Mouse (Mus musculus) forebrain, postnatal 0 days (tissue): ENCODE measurements around the gene Cd9. TPM values are rescaled to one million over a fixed set of nuclear protein-coding genes. Genes with fewer than 3 reads are reported as not detected.

Experiments
- ATAC-seq: fragments of 200-750 bp; cut with Nextera tagmentation; 2 replicates; pipeline ENCODE4 v1.8.0; 2017; ENCODE audit warnings: mild to moderate bottlenecking, moderate library complexity
- DNase-seq: peaks from one replicate; pipeline ENCODE4 v3.0.0-alpha.2; 2015
- H3K27ac ChIP-seq: fragments of 300-500 bp; sonication (generic); 2 replicates; pipeline ENCODE4 v1.5.1; 2014; ENCODE audit warnings: low read depth, mild to moderate bottlenecking, antibody characterized with exemption, low read length, moderate library complexity, mixed read lengths
- H3K27me3 ChIP-seq: fragments of 300-500 bp; sonication (generic); 2 replicates; pipeline ENCODE4 v1.6.1; 2014; ENCODE audit warnings: mild to moderate bottlenecking, low read length, mixed read lengths; ENCODE audit not compliant: insufficient read depth
- H3K36me3 ChIP-seq: fragments of 300-500 bp; sonication (generic); 2 replicates; pipeline ENCODE4 v1.6.1; 2014; ENCODE audit warnings: mild to moderate bottlenecking, moderate library complexity; ENCODE audit not compliant: insufficient read depth
- H3K4me1 ChIP-seq: fragments of 300-500 bp; sonication (generic); 2 replicates; pipeline ENCODE4 v1.6.1; 2014; ENCODE audit warnings: antibody characterized with exemption; ENCODE audit not compliant: insufficient read depth
- H3K4me2 ChIP-seq: fragments of 300-500 bp; sonication (generic); 2 replicates; pipeline ENCODE4 v1.6.1; 2014; ENCODE audit warnings: low read depth, mild to moderate bottlenecking, moderate library complexity
- H3K4me3 ChIP-seq: fragments of 300-500 bp; sonication (generic); 2 replicates; pipeline ENCODE4 v1.5.1; 2014; ENCODE audit warnings: low read depth, low read length, mixed read lengths
- H3K9ac ChIP-seq: fragments of 300-500 bp; sonication (generic); 2 replicates; pipeline ENCODE4 v1.6.1; 2014; ENCODE audit warnings: mild to moderate bottlenecking
- H3K9me3 ChIP-seq: fragments of 300-500 bp; sonication (generic); 2 replicates; pipeline ENCODE4 v1.6.1; 2016; ENCODE audit warnings: low read length
- CTCF ChIP-seq: sonication (generic); IDR thresholded peaks from 2 replicates; pipeline ENCODE4 v1.5.1; 2016; ENCODE audit warnings: antibody characterized with exemption, control low read depth, low read depth
- WGBS: fragments of 180-500 bp; shearing (Covaris S2); extraction: QIAGEN DNeasy Blood & Tissue Kit; methylation state at CpG from one replicate; pipeline ENCODE4 v1.1.7; 2014; 5-methylcytosine and 5-hydroxymethylcytosine counted together
- polyA plus RNA-seq: library from polyadenylated mRNA; unstranded; fragments of >200 nt; fragmentation: Nextera tagmentation; extraction: Ambion mirVana; gene quantifications from 2 replicates; pipeline ENCODE4 v1.2.1, GENCODE M21; 2015
- total RNA-seq: library from RNA; depleted of rRNA; stranded (reverse); fragments of >200 nt; gene quantifications from 2 replicates; pipeline ENCODE4 v1.2.3, GENCODE M21; 2014

The Cd9 gene
- total and polyA plus RNA-seq, 2 experiments from 2014 or later = 57.4 to 140 TPM

GRCm38 (mm10) chr6:125475184-125475583, 19.4 kb downstream of the Cd9 start:
- ATAC-seq (no peak), DNase-seq (no peak)
- Histone ChIP-seq H3K4me2 (no peak overlapping the region), H3K27me3 (no peaks in the 10 kb centered on the region), H3K27ac (no peak overlapping the region), H3K4me3 (no peak overlapping the region), H3K36me3 (no peaks in the 10 kb centered on the region), H3K9ac (no peak overlapping the region), H3K4me1 (no peaks in the 10 kb centered on the region), H3K9me3 (no peaks in the 10 kb centered on the region)
- 9% methylated on average over 1 of the region's 1 CpGs for WGBS
- no peak for TF ChIP-seq CTCF

GRCm38 (mm10) chr6:125473939-125474338, 20.7 kb downstream of the Cd9 start:
- no peaks in the 10 kb centered on the region for H3K9me3 ChIP-seq
- H3K27me3 ChIP-seq = no peaks in the 10 kb centered on the region
- no peak overlapping the region for H3K4me2 ChIP-seq
- no peak overlapping the region for H3K27ac ChIP-seq
- WGBS = 79% methylated on average over 5 of the region's 5 CpGs
- ATAC-seq = no peak
- no peak for DNase-seq
- no peaks in the 10 kb centered on the region for H3K36me3 ChIP-seq
- H3K4me1 ChIP-seq = peaks cover under 1% of the 10 kb centered on the region; the same call in 1 of the 2 replicates
- no peak overlapping the region for H3K9ac ChIP-seq
- H3K4me3 ChIP-seq = no peak overlapping the region
- no peak for TF ChIP-seq CTCF

- H3K27me3 ChIP-seq = no peaks in the 10 kb centered on the region
- no peak overlapping the region for H3K4me3 ChIP-seq
- WGBS = 94% methylated on average over 9 of the region's 9 CpGs
- peaks cover 7% of the 10 kb centered on the region; the same call in 1 of the 2 replicates for H3K4me1 ChIP-seq
- DNase-seq (no peak), ATAC-seq (no peak)
- no peak overlapping the region for H3K9ac ChIP-seq
- no peaks in the 10 kb centered on the region for H3K9me3 ChIP-seq
- no peak for TF ChIP-seq CTCF
- H3K36me3 ChIP-seq = no peaks in the 10 kb centered on the region
- no peak overlapping the region for H3K27ac ChIP-seq
- H3K4me2 ChIP-seq = no peak overlapping the region
Observed at GRCm38 (mm10) chr6:125473321-125473721, 21.3 kb downstream of the Cd9 start.

DNA sequence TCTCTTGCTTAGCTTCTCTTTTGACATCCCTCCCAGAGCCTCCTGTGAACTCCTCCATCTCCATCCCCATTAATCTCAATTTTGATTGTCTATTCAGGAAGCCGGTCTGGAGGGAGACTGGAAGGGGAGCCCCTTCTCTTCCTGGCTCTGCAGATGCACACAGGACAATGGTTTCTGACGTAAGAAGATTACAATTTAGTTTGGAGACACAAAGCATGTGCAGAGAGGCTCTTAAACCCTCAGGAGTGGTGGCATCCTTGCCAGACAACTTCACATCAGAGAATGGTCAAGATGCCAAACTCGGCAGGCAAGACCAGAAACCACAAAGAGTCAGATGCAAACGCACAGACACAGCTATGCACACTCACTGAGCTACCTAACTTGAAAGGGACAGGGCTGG, 22.7 kb downstream of the Cd9 start:
- DNase-seq (no peak), ATAC-seq (no peak)
- H3K36me3 ChIP-seq = no peaks in the 10 kb centered on the region
- whole genome bisulfite sequencing = 34% methylated on average over 4 of the region's 4 CpGs
- no peaks in the 10 kb centered on the region for H3K27me3 ChIP-seq
- no peak overlapping the region for H3K4me3 ChIP-seq
- peaks cover 8% of the 10 kb centered on the region; the same call in 1 of the 2 replicates for H3K4me1 ChIP-seq
- no peak overlapping the region for H3K27ac ChIP-seq
- H3K9ac ChIP-seq = no peak overlapping the region
- no peak for TF ChIP-seq CTCF
- H3K4me2 ChIP-seq = no peak overlapping the region
- no peaks in the 10 kb centered on the region for H3K9me3 ChIP-seq

GRCm38 (mm10) chr6:125471326-125471725, 23.3 kb downstream of the Cd9 start:
- Histone ChIP-seq H3K9me3 (no peaks in the 10 kb centered on the region), H3K27me3 (no peaks in the 10 kb centered on the region), H3K9ac (no peak overlapping the region), H3K36me3 (no peaks in the 10 kb centered on the region), H3K27ac (no peak overlapping the region), H3K4me3 (no peak overlapping the region), H3K4me2 (no peak overlapping the region), H3K4me1 (peaks cover 8% of the 10 kb centered on the region; the same call in 1 of the 2 replicates)
- 82% methylated on average over 7 of the region's 7 CpGs for WGBS
- no peak for TF ChIP-seq CTCF
- ATAC-seq (no peak), DNase-seq (no peak)

DNA sequence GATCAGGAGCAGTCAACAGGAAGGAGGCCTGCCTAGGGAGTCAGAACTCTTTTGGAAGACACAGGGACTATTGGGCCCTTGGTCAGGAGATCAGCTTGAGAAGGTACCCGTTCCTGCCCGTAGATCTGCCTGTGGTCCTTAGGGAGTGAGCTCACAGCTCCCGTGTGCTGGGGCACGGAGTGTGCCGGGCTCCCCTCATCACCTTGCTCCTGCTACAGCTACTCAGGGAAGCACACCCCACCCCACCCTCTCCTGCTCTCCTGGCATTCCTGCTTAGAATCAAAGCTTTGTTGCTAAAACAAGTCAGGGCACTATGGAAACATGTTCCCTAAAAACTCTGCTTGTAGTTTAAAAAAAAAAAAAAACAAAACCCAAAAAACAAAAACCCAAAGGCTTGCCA, 24.0 kb downstream of the Cd9 start:
- peaks cover 8% of the 10 kb centered on the region; the same call in 1 of the 2 replicates for H3K4me1 ChIP-seq
- H3K4me2 ChIP-seq = no peak overlapping the region
- H3K9ac ChIP-seq = no peak overlapping the region
- 93% methylated on average over 5 of the region's 5 CpGs for WGBS
- H3K27me3 ChIP-seq = no peaks in the 10 kb centered on the region
- H3K36me3 ChIP-seq = no peaks in the 10 kb centered on the region
- ATAC-seq (no peak), DNase-seq (no peak)
- H3K27ac ChIP-seq = no peak overlapping the region
- no peaks in the 10 kb centered on the region for H3K9me3 ChIP-seq
- no peak for TF ChIP-seq CTCF
- no peak overlapping the region for H3K4me3 ChIP-seq

DNA sequence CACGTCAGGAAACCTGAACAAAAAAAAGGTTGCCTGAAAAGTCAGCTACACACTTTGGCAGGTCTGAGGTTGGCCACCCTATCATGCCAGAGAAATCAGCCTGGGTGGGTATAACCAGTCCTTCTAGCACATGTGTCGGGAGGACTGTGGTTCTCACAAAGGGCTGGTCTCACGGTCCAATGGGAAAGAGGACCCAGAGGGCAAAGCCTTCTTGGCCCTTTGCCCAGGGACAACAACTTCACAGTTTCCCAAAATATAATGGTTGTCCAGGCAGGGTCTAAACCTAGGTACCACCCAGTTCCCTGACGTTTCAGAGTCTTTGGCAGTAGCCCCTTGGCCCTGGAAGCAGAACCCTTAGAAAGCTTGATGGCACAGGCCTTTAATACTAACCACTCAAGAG, 25.4 kb downstream of the Cd9 start:
- TF ChIP-seq CTCF = no peak
- no peaks in the 10 kb centered on the region for H3K36me3 ChIP-seq
- peaks cover 8% of the 10 kb centered on the region; the same call in 1 of the 2 replicates for H3K4me1 ChIP-seq
- WGBS = 62% methylated on average over 4 of the region's 4 CpGs
- no peak overlapping the region for H3K9ac ChIP-seq
- no peak overlapping the region for H3K4me3 ChIP-seq
- no peaks in the 10 kb centered on the region for H3K27me3 ChIP-seq
- H3K9me3 ChIP-seq = no peaks in the 10 kb centered on the region
- ATAC-seq (no peak), DNase-seq (no peak)
- no peak overlapping the region for H3K4me2 ChIP-seq
- no peak overlapping the region for H3K27ac ChIP-seq
